Mouse (Mus musculus) hindbrain, embryonic 10.5 days (tissue): ENCODE measurements around the gene 1110017D15Rik. TPM values are rescaled to one million over a fixed set of nuclear protein-coding genes. Genes with fewer than 3 reads are reported as not detected.

Experiments used
- DNase-seq: peaks from one replicate; pipeline ENCODE4 v3.0.0-alpha.2; 2017; ENCODE audit warnings: low spot score
- H3K27ac ChIP-seq: fragments of 300-500 bp; sonication (generic); 2 replicates; pipeline ENCODE4 v1.5.1; 2016; ENCODE audit warnings: mild to moderate bottlenecking, moderate library complexity
- H3K27me3 ChIP-seq: fragments of 300-500 bp; sonication (generic); 2 replicates; pipeline ENCODE4 v1.6.1; 2016; ENCODE audit warnings: mild to moderate bottlenecking; ENCODE audit not compliant: poor library complexity, insufficient read depth, severe bottlenecking
- H3K36me3 ChIP-seq: fragments of 300-500 bp; sonication (generic); 2 replicates; pipeline ENCODE4 v1.6.1; 2016; ENCODE audit warnings: mild to moderate bottlenecking, moderate library complexity
- H3K4me1 ChIP-seq: fragments of 300-500 bp; sonication (generic); replicated peaks from 2 replicates; pipeline ENCODE4 v1.6.1; 2016; ENCODE audit warnings: mild to moderate bottlenecking
- H3K4me3 ChIP-seq: fragments of 300-500 bp; sonication (generic); 2 replicates; pipeline ENCODE4 v1.5.1; 2016; ENCODE audit warnings: mild to moderate bottlenecking, moderate library complexity
- H3K9me3 ChIP-seq: fragments of 300-500 bp; sonication (generic); 2 replicates; pipeline ENCODE4 v1.6.1; 2016; ENCODE audit warnings: mild to moderate bottlenecking, moderate library complexity
- whole genome bisulfite sequencing: fragments of 180-500 bp; shearing (Covaris S2); methylation state at CpG from one replicate; pipeline ENCODE4 v1.1.7; 2016; 5-methylcytosine and 5-hydroxymethylcytosine counted together
- polyA plus RNA-seq: library from polyadenylated mRNA; unstranded; fragments of >200 nt; fragmentation: Nextera tagmentation; extraction: Ambion mirVana; gene quantifications from 2 replicates; pipeline ENCODE4 v1.2.1, GENCODE M21; 2016

Gene 1110017D15Rik
- polyA plus RNA-seq, 1 experiment from 2014 or later = 14.7 TPM

DNA sequence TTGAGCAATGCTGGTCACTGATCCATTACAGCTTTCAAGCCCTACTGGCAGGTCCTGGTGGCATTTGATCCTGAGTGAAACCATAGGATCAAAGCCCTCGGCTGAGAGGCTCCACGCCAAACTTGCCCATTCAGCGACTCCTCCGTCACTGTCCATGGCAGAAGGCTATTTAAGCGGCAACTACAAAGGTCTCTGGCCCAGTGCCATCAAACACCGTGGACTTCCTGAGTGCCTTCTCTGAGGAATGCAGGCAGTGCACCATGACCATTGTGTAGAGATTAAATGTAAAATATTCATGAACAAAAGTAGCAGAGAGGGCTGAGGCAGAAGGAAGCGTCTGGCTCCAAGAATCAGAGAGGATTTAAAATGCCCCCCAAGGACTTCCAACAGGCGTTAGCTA is 10.9 kb upstream of the 1110017D15Rik start:
- H3K27ac ChIP-seq = peak overlapping the region; percentile 89
- H3K36me3 ChIP-seq = no peaks in the 10 kb centered on the region
- H3K27me3 ChIP-seq = no peaks in the 10 kb centered on the region
- H3K9me3 ChIP-seq = no peaks in the 10 kb centered on the region
- peaks cover 67% of the 10 kb centered on the region for H3K4me1 ChIP-seq
- DNase-seq = peak; percentile 40
- no peak overlapping the region for H3K4me3 ChIP-seq
- 27% methylated on average over 8 of the region's 8 CpGs for WGBS

DNA sequence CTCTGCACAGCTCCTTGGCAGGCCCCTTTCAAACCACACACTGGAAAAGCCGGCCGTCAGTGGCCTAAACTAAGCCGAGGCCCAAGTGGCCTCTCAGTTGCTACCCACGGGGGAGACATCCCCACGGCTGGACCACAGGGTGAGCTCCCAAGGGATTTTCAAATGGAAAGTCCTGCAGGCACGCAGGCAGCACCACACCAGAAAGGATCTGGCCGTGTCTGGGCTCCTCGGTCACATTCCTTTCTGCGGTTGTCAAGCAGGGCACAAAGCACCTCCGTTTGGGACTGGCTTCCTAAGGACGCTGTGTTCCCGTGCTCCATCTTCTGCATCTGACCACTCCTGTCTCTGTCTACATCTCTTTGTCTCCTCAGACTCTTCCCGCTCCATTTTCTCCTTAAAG is 9.9 kb upstream of the 1110017D15Rik start:
- 18% methylated on average over 13 of the region's 13 CpGs for WGBS
- Histone ChIP-seq H3K4me3 (peak overlapping the region; percentile 23; the same call in 1 of the 2 replicates), H3K4me1 (peaks cover 67% of the 10 kb centered on the region), H3K36me3 (no peaks in the 10 kb centered on the region), H3K27me3 (peaks cover 5% of the 10 kb centered on the region; the same call in 1 of the 2 replicates), H3K9me3 (no peaks in the 10 kb centered on the region), H3K27ac (peak overlapping the region; percentile 89)
- peak; percentile 63 for DNase-seq

DNA sequence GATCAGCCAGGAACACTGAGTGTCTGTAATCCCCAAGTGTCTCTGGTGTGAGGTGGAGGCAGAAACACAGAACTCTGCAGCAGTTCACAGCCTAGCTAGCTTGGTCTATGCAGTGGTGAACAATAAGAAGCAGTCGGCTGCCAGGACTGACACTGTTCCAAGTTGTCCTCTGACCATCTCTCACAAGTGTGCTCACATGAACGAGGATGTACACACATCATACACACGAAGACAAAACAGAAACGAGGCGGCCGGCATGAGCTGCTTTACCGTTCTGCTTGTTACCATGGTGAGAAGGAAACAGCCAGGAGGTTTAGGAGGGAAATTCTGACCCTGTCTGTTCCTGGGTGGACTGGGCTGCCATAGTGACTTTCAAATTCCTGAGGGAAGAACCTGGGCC is 9.4 kb upstream of the 1110017D15Rik start:
- H3K9me3 ChIP-seq = no peaks in the 10 kb centered on the region
- DNase-seq = no peak
- WGBS = 42% methylated on average over 7 of the region's 7 CpGs
- H3K4me1 ChIP-seq = peaks cover 67% of the 10 kb centered on the region
- peaks cover 11% of the 10 kb centered on the region; the same call in 1 of the 2 replicates for H3K27me3 ChIP-seq
- peak overlapping the region; percentile 89 for H3K27ac ChIP-seq
- peaks cover 2% of the 10 kb centered on the region; the same call in 1 of the 2 replicates for H3K36me3 ChIP-seq
- peak overlapping the region; percentile 23; the same call in 1 of the 2 replicates for H3K4me3 ChIP-seq

DNA sequence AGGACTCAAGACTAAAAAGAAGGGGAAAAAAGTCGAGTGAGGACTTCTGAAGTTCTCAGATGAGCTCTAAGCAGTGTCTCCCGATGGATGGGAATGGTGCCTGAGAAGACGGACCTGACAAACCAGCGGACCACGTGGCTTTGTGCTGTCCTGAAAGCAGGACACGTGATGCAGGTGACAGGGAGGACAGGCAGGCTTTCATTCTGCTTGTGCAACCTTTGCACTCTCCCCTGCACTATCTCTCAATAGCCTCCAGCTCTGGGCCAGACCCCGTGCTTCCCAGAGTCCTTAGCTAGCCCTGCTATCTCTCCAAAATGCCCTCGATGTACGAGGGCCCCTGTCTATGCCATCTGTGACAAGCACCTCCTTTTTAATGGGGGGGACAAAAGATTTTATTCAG is 7.7 kb upstream of the 1110017D15Rik start:
- WGBS = 78% methylated on average over 9 of the region's 9 CpGs
- no peaks in the 10 kb centered on the region for H3K9me3 ChIP-seq
- peaks cover 13% of the 10 kb centered on the region for H3K36me3 ChIP-seq
- no peak for DNase-seq
- no peak overlapping the region; the same call in 1 of the 2 replicates for H3K27ac ChIP-seq
- H3K4me1 ChIP-seq = peaks cover 50% of the 10 kb centered on the region
- H3K27me3 ChIP-seq = peaks cover 20% of the 10 kb centered on the region; the same call in 1 of the 2 replicates
- no peak overlapping the region for H3K4me3 ChIP-seq

DNA sequence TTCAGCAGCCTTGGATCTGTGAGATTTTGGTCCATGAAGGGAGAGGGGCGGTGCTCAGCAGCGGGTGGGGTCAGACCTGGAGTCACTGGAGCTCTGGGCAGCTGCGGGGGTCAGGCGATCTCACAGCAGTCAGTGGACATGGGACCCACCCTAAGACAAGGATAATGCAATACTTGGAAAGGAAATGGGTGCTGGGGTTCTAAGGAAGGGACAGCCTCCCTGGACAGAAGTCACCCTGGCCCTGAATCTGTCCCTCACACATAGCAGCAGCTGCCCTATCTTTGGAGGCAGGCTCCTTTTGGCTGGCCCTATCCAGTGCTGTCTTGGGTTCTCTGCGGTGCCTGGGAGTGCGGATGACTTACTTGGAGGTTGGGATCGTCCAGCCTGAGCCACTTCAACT is 6.7 kb upstream of the 1110017D15Rik start:
- no peak for DNase-seq
- H3K4me3 ChIP-seq = no peak overlapping the region
- no peaks in the 10 kb centered on the region for H3K9me3 ChIP-seq
- H3K27me3 ChIP-seq = peaks cover 26% of the 10 kb centered on the region; the same call in 1 of the 2 replicates
- H3K4me1 ChIP-seq = peaks cover 45% of the 10 kb centered on the region
- 78% methylated on average over 7 of the region's 7 CpGs for WGBS
- H3K27ac ChIP-seq = no peak overlapping the region
- H3K36me3 ChIP-seq = peaks cover 21% of the 10 kb centered on the region

DNA sequence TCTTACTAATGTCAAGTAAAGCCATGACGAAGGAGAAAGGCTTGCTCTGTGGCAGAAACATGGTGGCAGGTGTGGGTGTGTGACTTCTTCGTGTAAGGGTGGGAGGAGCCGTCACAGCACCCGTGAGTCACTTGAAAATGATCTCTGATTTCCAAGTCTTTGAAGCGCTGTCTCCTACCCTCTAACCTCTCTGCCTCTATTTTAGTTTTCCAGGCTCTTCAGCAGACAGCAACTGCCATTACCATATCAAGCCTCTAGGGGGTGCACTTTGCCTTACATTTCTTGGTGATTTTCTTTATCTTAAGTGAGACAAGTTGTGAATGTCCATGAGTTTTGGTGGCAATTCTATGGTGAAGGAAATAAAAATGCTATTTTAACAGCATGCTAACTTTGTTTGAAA is 5.7 kb upstream of the 1110017D15Rik start:
- peaks cover 34% of the 10 kb centered on the region for H3K4me1 ChIP-seq
- WGBS = 54% methylated on average over 5 of the region's 5 CpGs
- DNase-seq = peak; percentile 21
- H3K27me3 ChIP-seq = peaks cover 26% of the 10 kb centered on the region; the same call in 1 of the 2 replicates
- H3K27ac ChIP-seq = no peak overlapping the region
- H3K9me3 ChIP-seq = no peaks in the 10 kb centered on the region
- no peak overlapping the region for H3K4me3 ChIP-seq
- H3K36me3 ChIP-seq = peaks cover 28% of the 10 kb centered on the region

DNA sequence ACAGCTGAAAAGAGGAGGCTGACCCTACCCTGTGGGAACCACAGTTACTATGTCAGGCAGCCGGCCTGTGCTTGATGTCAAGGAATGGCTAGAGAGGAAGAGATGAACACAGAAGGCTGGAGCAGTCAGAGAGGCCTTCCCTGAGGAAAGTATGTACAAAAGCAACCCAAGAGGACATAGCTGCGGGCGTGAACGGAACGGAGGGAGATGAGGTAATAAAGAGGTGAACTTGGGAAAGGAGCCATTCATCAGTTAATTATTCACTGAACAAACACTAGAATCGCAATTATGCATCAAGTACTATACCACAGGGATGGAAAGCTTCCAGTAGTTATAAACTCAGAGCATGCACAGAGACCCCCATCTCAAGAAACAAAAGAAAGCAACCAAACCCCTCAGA is 5.0 kb upstream of the 1110017D15Rik start:
- no peak overlapping the region for H3K4me3 ChIP-seq
- H3K36me3 ChIP-seq = peaks cover 28% of the 10 kb centered on the region
- H3K4me1 ChIP-seq = peaks cover 28% of the 10 kb centered on the region
- H3K9me3 ChIP-seq = no peaks in the 10 kb centered on the region
- no peak for DNase-seq
- 82% methylated on average over 6 of the region's 6 CpGs for WGBS
- H3K27ac ChIP-seq = no peak overlapping the region
- peaks cover 26% of the 10 kb centered on the region; the same call in 1 of the 2 replicates for H3K27me3 ChIP-seq

DNA sequence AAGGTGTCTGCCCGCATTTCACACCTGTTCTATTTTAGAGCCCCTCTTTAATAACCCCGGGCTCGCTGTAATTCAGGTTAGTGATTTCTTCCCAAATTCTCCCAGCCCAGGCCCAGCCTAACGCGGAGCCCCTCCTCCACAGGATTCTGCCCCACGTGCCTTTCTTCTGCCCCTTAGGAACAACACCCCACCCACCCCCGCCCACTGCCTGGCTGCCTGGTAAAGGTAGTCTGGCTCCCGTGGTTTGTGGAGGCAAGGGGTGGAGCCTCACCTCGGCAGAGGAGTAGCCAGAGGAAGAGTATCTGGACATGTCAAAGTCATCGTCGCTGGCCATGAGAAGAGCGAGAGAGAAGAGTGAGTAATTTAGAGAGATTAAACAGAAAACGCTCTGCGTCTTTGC is 3.5 kb upstream of the 1110017D15Rik start:
- H3K36me3 ChIP-seq = peaks cover 28% of the 10 kb centered on the region
- 43% methylated on average over 14 of the region's 14 CpGs for WGBS

DNA sequence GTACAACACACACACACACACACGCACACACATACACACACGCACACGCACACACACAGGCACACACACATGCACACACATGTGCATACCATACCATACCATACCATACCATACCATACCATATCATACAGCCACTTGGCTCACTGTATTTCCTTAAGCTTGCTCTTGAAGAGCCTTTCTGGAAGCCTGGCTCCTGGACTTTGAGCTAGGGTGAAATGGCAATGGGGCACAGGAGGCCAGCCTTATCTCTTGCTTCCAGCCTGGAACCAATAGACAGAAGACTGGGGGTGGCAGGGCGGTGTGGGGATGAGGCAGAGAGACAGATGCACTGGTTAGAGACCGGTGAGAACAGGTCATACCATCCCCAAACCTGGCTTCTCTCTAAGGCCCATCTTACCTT is 2.1 kb upstream of the 1110017D15Rik start:
- 92% methylated on average over 5 of the region's 5 CpGs for WGBS
- peaks cover 5% of the 10 kb centered on the region; the same call in 1 of the 2 replicates for H3K4me1 ChIP-seq
- no peak overlapping the region for H3K27ac ChIP-seq
- H3K4me3 ChIP-seq = no peak overlapping the region
- DNase-seq = no peak
- H3K27me3 ChIP-seq = peaks cover 26% of the 10 kb centered on the region; the same call in 1 of the 2 replicates
- H3K9me3 ChIP-seq = no peaks in the 10 kb centered on the region
- H3K36me3 ChIP-seq = peaks cover 28% of the 10 kb centered on the region

More for the DNA sequence above, 3.5 kb upstream of the 1110017D15Rik start:
- no peak overlapping the region for H3K27ac ChIP-seq
- no peak overlapping the region for H3K4me3 ChIP-seq
- H3K4me1 ChIP-seq = peaks cover 13% of the 10 kb centered on the region
- no peak for DNase-seq
- H3K9me3 ChIP-seq = no peaks in the 10 kb centered on the region
- peaks cover 26% of the 10 kb centered on the region; the same call in 1 of the 2 replicates for H3K27me3 ChIP-seq

DNA sequence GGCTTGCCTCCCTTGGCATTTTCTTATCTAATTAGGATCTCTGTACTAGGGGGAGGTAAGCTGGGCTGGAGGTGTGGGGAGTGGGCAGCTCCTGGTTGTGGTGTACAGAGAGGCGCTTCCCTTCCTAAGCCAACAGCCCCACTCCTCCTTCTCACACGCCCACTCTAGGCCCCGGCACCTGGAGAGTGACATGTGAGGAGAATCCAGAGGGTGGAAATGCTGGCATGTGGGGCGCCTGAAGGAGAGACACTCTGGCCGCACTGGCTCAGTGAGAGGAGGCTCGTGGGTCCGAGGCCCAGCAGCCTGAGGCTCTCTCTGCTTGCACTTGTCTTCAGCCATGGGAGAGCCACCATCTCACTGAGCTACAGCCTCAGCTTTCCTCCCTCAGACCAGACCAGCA is 1.2 kb upstream of the 1110017D15Rik start:
- Histone ChIP-seq H3K27ac (no peak overlapping the region), H3K36me3 (peaks cover 28% of the 10 kb centered on the region), H3K4me1 (peaks cover 10% of the 10 kb centered on the region; the same call in 1 of the 2 replicates), H3K27me3 (peaks cover 26% of the 10 kb centered on the region; the same call in 1 of the 2 replicates), H3K9me3 (no peaks in the 10 kb centered on the region), H3K4me3 (no peak overlapping the region)
- WGBS = 80% methylated on average over 7 of the region's 7 CpGs
- DNase-seq = no peak

DNA sequence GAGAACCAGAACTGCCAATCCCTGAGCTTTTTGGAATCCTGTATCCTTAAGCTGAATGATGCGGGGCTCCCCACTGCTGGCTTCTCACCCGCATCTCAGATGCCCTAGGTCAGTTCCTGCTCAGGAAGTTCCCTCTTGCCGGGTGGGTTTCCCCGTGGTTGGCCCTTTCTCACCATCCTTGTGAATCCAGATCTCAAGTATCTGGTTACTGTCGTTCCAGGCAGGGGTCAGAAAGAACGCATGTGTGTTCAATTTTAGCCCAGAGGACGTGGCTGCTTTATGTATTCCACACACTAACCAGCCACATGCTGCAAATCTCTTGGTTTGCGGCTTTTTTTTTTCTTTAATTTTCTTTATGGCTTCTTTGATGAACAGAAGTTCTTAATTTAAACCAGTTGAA is 3.4 kb downstream of the 1110017D15Rik start:
- H3K27ac ChIP-seq = 0 out of 2 replicates have a peak overlapping the region, but pooled peaks have one; percentile 53
- peaks cover 7% of the 10 kb centered on the region; the same call in 1 of the 2 replicates for H3K36me3 ChIP-seq
- peaks cover 29% of the 10 kb centered on the region for H3K27me3 ChIP-seq
- H3K4me3 ChIP-seq = no peak overlapping the region
- peak; percentile 37 for DNase-seq
- H3K9me3 ChIP-seq = no peaks in the 10 kb centered on the region
- peaks cover 13% of the 10 kb centered on the region; the same call in 1 of the 2 replicates for H3K4me1 ChIP-seq
- WGBS = 29% methylated on average over 8 of the region's 8 CpGs

DNA sequence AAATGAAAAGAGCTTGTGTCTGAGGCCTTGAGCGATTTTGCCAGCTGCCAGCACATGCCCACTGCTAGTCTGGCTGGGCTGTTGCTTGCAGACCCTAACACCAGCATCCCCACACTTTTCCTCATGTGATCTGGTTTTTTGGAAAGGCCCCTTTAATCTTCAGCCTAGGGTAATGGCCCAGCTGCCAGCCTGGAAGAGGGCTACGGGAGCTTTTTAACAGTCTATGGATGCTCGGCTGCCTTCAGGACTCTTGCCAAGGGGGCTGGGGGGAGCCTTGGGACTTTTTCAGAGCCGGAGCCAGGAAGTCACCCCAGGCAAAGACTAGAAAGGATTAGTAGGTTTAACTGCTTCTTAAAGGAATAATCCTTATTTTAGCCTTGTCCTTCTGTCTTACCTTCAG is 3.8 kb downstream of the 1110017D15Rik start:
- Histone ChIP-seq H3K27me3 (peaks cover 33% of the 10 kb centered on the region), H3K9me3 (no peaks in the 10 kb centered on the region), H3K36me3 (peaks cover 6% of the 10 kb centered on the region; the same call in 1 of the 2 replicates), H3K4me3 (no peak overlapping the region), H3K4me1 (peaks cover 13% of the 10 kb centered on the region; the same call in 1 of the 2 replicates), H3K27ac (0 out of 2 replicates have a peak overlapping the region, but pooled peaks have one; percentile 53)
- 47% methylated on average over 4 of the region's 4 CpGs for WGBS
- no peak for DNase-seq

DNA sequence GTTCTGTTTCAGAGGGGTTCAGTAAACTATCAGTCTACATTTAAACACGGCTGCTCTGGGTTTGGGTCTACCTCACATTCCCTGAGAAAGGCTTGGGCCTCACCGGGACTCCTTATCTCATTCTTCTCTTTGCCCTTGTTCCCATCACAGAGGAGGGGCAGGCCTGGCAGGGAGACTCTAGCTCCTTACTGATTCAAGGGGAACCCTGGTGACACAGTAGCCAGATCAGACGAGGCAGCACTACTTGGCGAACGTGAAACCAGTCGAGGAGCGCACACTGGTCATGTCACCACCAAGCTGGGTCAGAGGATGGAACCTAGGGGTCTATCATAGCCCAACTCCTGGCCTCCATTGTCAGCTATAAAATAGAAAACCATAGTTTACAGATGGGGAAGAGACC is 9.1 kb downstream of the 1110017D15Rik start:
- DNase-seq = no peak
- no peaks in the 10 kb centered on the region for H3K36me3 ChIP-seq
- no peaks in the 10 kb centered on the region for H3K9me3 ChIP-seq
- H3K27me3 ChIP-seq = peaks cover 49% of the 10 kb centered on the region
- 38% methylated on average over 7 of the region's 7 CpGs for WGBS
- 0 out of 2 replicates have a peak overlapping the region, but pooled peaks have one; percentile 62 for H3K4me3 ChIP-seq
- no peak overlapping the region for H3K27ac ChIP-seq
- peaks cover 35% of the 10 kb centered on the region for H3K4me1 ChIP-seq
